Mouse (Mus musculus) C2C12 (cell line): Measurements from ENCODE around the gene Larp1.

Experiments
- CTCF ChIP-seq: IDR thresholded peaks from one replicate; pipeline ENCODE4 v1.5.1; 2011; ENCODE audit not compliant: control insufficient read depth, insufficient read depth, insufficient read length
- FOSL1 ChIP-seq: IDR thresholded peaks from one replicate; pipeline ENCODE4 v1.8.0; 2011; ENCODE audit warnings: mild to moderate bottlenecking, low read length; ENCODE audit not compliant: poor library complexity, insufficient read depth, severe bottlenecking
- MYOD1 ChIP-seq: IDR thresholded peaks from one replicate; pipeline ENCODE4 v1.6.1; 2011; ENCODE audit warnings: low read depth; ENCODE audit not compliant: control insufficient read depth, insufficient read length
- MYOG ChIP-seq: IDR thresholded peaks from one replicate; pipeline ENCODE4 v1.6.1; 2011; ENCODE audit not compliant: control insufficient read depth, insufficient read length; ENCODE audit errors: extremely low read depth
- USF1 ChIP-seq: IDR thresholded peaks from one replicate; pipeline ENCODE4 v1.6.1; 2011; ENCODE audit warnings: low read depth, mild to moderate bottlenecking, control low read depth, moderate library complexity

GRCm38 (mm10) chr11:57986456-57986855 is 22.4 kb upstream of the Larp1 start:
- no peak for TF ChIP-seq CTCF
- no peak for TF ChIP-seq MYOG
- no peak for TF ChIP-seq USF1
- no peak for TF ChIP-seq FOSL1
- TF ChIP-seq MYOD1: no peak
